Mouse (Mus musculus) lung, adult 2 months (tissue): ENCODE measurements around the gene Gmnc. TPM values are rescaled to one million over a fixed set of nuclear protein-coding genes. Genes with fewer than 3 reads are reported as not detected.

Source experiments
- DNase-seq: peaks from one replicate; pipeline ENCODE4 v3.0.0; 2022
- H3K4me1 ChIP-seq: fragments of 200-500 bp; 2 replicates; pipeline ENCODE4 v1.6.1; 2011; ENCODE audit warnings: low read length; ENCODE audit not compliant: control insufficient read depth, insufficient read depth
- H3K4me3 ChIP-seq: fragments of 200-500 bp; replicated peaks from 2 replicates; pipeline ENCODE3; 2011; ENCODE audit warnings: low read depth, mild to moderate bottlenecking, control low read depth, low read length; ENCODE audit errors: extremely low read depth
- CTCF ChIP-seq: fragments of 200-500 bp; IDR thresholded peaks from 2 replicates; pipeline ENCODE4 v1.5.1; 2011; ENCODE audit warnings: mild to moderate bottlenecking, low read length, control low read depth; ENCODE audit not compliant: insufficient read depth
- POLR2A ChIP-seq: fragments of 200-500 bp; IDR thresholded peaks from 2 replicates; pipeline ENCODE4 v1.6.1; 2011; ENCODE audit warnings: low read depth, mild to moderate bottlenecking, control low read depth, low read length, borderline replicate concordance; ENCODE audit errors: extremely low read depth
- WGBS: fragments of 180-500 bp; shearing (Covaris S2); methylation state at CpG from one replicate; pipeline ENCODE4 v1.1.7; 2018; 5-methylcytosine and 5-hydroxymethylcytosine counted together
- polyA plus RNA-seq: library from polyadenylated mRNA; depleted of rRNA; stranded (reverse); fragments of >200 nt; gene quantifications from 2 replicates; pipeline ENCODE4 v1.2.3, GENCODE M21; 2012

The Gmnc gene
- polyA plus RNA-seq, 1 experiment = 1.6 TPM

DNA sequence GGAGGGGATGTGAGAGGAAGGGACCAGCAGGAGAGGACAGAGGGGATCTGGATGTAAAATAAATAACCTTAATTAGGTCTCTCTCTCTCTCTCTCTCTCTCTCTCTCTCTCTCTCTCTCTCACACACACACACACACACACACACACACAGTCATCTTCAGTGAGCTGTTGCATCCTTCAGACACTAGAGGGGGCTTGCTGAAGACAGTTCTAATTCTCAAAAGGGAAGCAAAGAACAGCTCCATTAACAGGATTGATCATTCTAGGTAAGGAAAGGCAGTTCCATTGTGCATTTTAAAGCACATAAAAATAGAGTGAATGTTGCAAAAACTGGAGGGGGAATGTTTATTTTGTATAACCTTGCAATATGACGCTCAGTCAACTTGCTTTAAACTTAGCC lies 5.7 kb downstream of the Gmnc start:
- WGBS = 78% methylated on average over 1 of the region's 1 CpGs
- no peak for TF ChIP-seq POLR2A
- TF ChIP-seq CTCF = no peak
- no peak overlapping the region for H3K4me3 ChIP-seq
- no peaks in the 10 kb centered on the region for H3K4me1 ChIP-seq
- no peak for DNase-seq

DNA sequence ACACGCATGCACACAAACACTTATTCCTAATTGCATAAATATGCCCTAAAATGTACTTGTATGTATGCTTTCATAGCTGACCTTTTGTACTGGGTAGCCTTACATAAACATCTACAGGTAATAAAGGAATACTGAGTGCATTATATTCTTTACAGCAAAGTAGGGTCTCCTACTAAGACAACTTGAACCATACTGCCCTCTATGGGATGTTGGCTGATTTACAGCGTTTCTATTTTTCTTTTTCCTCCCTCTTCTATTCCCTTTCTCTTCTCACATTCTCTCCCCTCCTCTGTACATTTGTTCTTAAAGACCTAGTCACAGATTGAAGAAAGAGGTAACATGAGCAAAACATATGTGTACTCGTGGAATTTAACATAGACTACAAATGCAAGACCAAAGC lies 9.3 kb downstream of the Gmnc start:
- DNase-seq = no peak
- 37% methylated on average over 3 of the region's 3 CpGs for WGBS
- Histone ChIP-seq H3K4me3 (no peak overlapping the region), H3K4me1 (no peaks in the 10 kb centered on the region)
- TF ChIP-seq POLR2A (no peak), CTCF (0 out of 2 replicates have a peak, but pooled peaks have one; percentile 1)

DNA sequence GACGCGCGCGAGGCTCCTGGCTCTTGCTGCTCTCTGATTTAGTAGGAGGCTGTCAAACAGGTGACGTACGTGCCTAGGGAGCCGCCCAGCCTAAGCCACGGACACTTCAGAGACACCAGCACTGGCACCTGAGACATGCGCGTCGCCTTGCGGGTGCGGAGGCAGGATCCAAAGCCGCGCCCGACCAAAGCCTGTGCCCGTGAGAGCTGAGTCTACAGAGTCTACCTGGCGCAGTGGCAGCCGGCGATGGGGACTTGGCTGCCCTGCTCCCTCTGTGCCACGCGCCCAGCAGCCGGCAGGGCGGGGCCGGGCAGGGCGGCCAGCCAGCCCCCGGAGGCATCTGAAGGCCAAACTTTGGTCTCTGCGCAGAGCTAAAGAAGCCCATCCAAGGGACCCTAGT lies 23.5 kb downstream of the Gmnc start:
- H3K4me3 ChIP-seq = peak overlapping the region; percentile 6
- WGBS = 5% methylated on average over 28 of the region's 28 CpGs
- DNase-seq = peak; percentile 8
- no peaks in the 10 kb centered on the region for H3K4me1 ChIP-seq
- TF ChIP-seq CTCF (no peak), POLR2A (no peak)

GRCm38 (mm10) chr16:26966830-26967229 lies 24.6 kb downstream of the Gmnc start:
- H3K4me3 ChIP-seq = no peak overlapping the region
- TF ChIP-seq CTCF (no peak), POLR2A (no peak)
- DNase-seq = no peak
- 54% methylated on average over 2 of the region's 2 CpGs for WGBS
- H3K4me1 ChIP-seq = no peaks in the 10 kb centered on the region

GRCm38 (mm10) chr16:26961971-26962370 lies 29.5 kb downstream of the Gmnc start:
- TF ChIP-seq CTCF (no peak), POLR2A (no peak)
- no peak for DNase-seq
- no peak overlapping the region for H3K4me3 ChIP-seq
- no peaks in the 10 kb centered on the region for H3K4me1 ChIP-seq

GRCm38 (mm10) chr16:26951601-26952000 lies 39.9 kb downstream of the Gmnc start:
- Histone ChIP-seq H3K4me1 (no peaks in the 10 kb centered on the region), H3K4me3 (no peak overlapping the region)
- WGBS = 83% methylated on average over 3 of the region's 3 CpGs
- DNase-seq = no peak
- TF ChIP-seq POLR2A (no peak), CTCF (no peak)

DNA sequence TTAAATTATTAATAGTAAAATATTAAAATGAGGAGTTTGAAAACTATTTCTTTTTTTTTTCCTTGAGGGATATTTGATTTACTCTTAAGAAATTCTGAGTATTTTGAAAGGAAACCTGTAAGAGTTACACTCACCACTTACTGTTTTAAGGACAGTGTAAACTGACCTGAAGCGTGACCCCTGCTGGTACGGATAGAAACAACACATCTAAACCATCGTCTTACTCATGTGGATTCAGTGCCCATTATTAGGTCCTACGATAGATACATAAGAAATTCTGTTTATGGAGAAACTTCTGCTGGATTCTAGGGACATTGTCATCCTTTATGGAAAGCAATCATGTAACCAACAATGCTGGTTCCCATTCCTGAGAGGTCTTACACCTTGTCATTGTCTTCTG lies 41.2 kb downstream of the Gmnc start:
- Histone ChIP-seq H3K4me1 (no peaks in the 10 kb centered on the region), H3K4me3 (no peak overlapping the region)
- TF ChIP-seq CTCF = no peak
- TF ChIP-seq POLR2A = no peak
- WGBS = 39% methylated on average over 4 of the region's 4 CpGs
- no peak for DNase-seq

GRCm38 (mm10) chr16:26903968-26904367 lies 87.5 kb downstream of the Gmnc start:
- WGBS = 67% methylated on average over 1 of the region's 1 CpGs
- Histone ChIP-seq H3K4me3 (no peak overlapping the region), H3K4me1 (no peaks in the 10 kb centered on the region)
- TF ChIP-seq POLR2A (no peak), CTCF (no peak)
- no peak for DNase-seq

GRCm38 (mm10) chr16:26901471-26901870 lies 90.0 kb downstream of the Gmnc start:
- no peak for DNase-seq
- Histone ChIP-seq H3K4me1 (no peaks in the 10 kb centered on the region), H3K4me3 (no peak overlapping the region)
- TF ChIP-seq POLR2A (no peak), CTCF (no peak)
- 15% methylated on average over 4 of the region's 4 CpGs for WGBS

- WGBS = 49% methylated on average over 4 of the region's 4 CpGs
- no peaks in the 10 kb centered on the region for H3K4me1 ChIP-seq
- no peak for TF ChIP-seq CTCF
- TF ChIP-seq POLR2A = no peak
- no peak for DNase-seq
- no peak overlapping the region for H3K4me3 ChIP-seq
Observed at GRCm38 (mm10) chr16:26886337-26886736, 105.1 kb downstream of the Gmnc start.

DNA sequence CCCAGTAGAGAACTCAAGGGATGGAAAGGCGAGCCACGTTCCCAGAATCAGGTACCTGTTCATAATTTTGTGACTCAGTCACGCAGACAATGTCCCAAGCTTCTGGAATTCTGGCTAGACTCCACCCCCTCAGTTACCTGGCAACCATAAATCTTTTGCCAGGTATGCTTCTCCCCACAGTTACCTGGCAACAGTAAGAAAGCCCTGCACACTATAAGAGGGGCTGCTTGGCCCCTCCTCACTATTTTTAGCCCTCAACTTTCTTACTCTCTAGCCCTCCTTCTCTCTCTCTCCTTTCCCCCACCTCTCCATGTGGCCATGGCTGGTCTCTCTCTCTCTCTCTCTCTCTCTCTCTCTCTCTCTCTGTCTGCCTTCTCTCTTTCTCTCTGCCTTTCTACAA lies 114.6 kb downstream of the Gmnc start:
- no peak for DNase-seq
- 55% methylated on average over 3 of the region's 3 CpGs for WGBS
- H3K4me3 ChIP-seq = no peak overlapping the region

More for the DNA sequence above, 114.6 kb downstream of the Gmnc start:
- TF ChIP-seq POLR2A (no peak), CTCF (no peak)
- no peaks in the 10 kb centered on the region for H3K4me1 ChIP-seq
